Mouse (Mus musculus) stomach, postnatal 0 days (tissue): Measurements from ENCODE around the gene Fam198b. TPM values are rescaled to one million over a fixed set of nuclear protein-coding genes. Genes with fewer than 3 reads are reported as not detected.

Experiments used
- ATAC-seq: fragments of 200-750 bp; cut with Nextera tagmentation; 2 replicates; pipeline ENCODE4 v1.8.0; 2017; ENCODE audit not compliant: low FRiP score, low TSS enrichment
- DNase-seq: peaks from one replicate; pipeline ENCODE4 v3.0.0-alpha.2; 2016; ENCODE audit warnings: low spot score
- H3K27ac ChIP-seq: fragments of 300-500 bp; sonication (generic); replicated peaks from 2 replicates; pipeline ENCODE4 v1.5.1; 2014; ENCODE audit warnings: mild to moderate bottlenecking, control low read depth
- H3K27me3 ChIP-seq: fragments of 300-500 bp; sonication (generic); 2 replicates; pipeline ENCODE4 v1.6.1; 2014; ENCODE audit warnings: low read length; ENCODE audit not compliant: control insufficient read depth, insufficient read depth
- H3K36me3 ChIP-seq: fragments of 300-500 bp; sonication (generic); 2 replicates; pipeline ENCODE4 v1.6.1; 2014; ENCODE audit warnings: low read length, mixed read lengths; ENCODE audit not compliant: control insufficient read depth, insufficient read depth
- H3K4me1 ChIP-seq: fragments of 300-500 bp; sonication (generic); replicated peaks from 2 replicates; pipeline ENCODE4 v1.6.1; 2014; ENCODE audit warnings: antibody characterized with exemption; ENCODE audit not compliant: control insufficient read depth, insufficient read depth
- H3K4me2 ChIP-seq: fragments of 300-500 bp; sonication (generic); replicated peaks from 2 replicates; pipeline ENCODE4 v1.6.1; 2014; ENCODE audit warnings: low read depth, mild to moderate bottlenecking, control low read depth, moderate library complexity
- H3K4me3 ChIP-seq: fragments of 300-500 bp; sonication (generic); 2 replicates; pipeline ENCODE4 v1.5.1; 2014; ENCODE audit warnings: low read depth, low read length, control low read depth
- H3K9ac ChIP-seq: fragments of 300-500 bp; sonication (generic); 2 replicates; pipeline ENCODE4 v1.6.1; 2014; ENCODE audit warnings: mild to moderate bottlenecking, low read length, control low read depth, mixed read lengths
- H3K9me3 ChIP-seq: fragments of 300-500 bp; sonication (generic); 2 replicates; pipeline ENCODE4 v1.6.1; 2016; ENCODE audit warnings: low read length; ENCODE audit not compliant: control insufficient read depth
- CTCF ChIP-seq: IDR thresholded peaks from 2 replicates; pipeline ENCODE4 v1.5.1; 2016; ENCODE audit warnings: antibody characterized with exemption, low read depth, mild to moderate bottlenecking, moderate library complexity
- EP300 ChIP-seq: optimal IDR thresholded peaks from 2 replicates; pipeline ENCODE3; 2016; ENCODE audit warnings: antibody characterized with exemption
- WGBS: fragments of 180-500 bp; shearing (Covaris S2); extraction: QIAGEN DNeasy Blood & Tissue Kit; methylation state at CpG from one replicate; pipeline ENCODE4 v1.1.7; 2014; 5-methylcytosine and 5-hydroxymethylcytosine counted together
- polyA plus RNA-seq: library from polyadenylated mRNA; unstranded; fragments of >200 nt; fragmentation: Nextera tagmentation; extraction: Ambion mirVana; gene quantifications from 2 replicates; pipeline ENCODE4 v1.2.1, GENCODE M21; 2015

Fam198b gene
- polyA plus RNA-seq, 1 experiment from 2014 or later = 8.6 TPM

GRCm38 (mm10) chr3:79898514-79898913 lies 14.2 kb downstream of the Fam198b start:
- Histone ChIP-seq H3K36me3 (no peaks in the 10 kb centered on the region), H3K4me2 (no peak overlapping the region), H3K9ac (no peak overlapping the region), H3K9me3 (no peaks in the 10 kb centered on the region), H3K27ac (no peak overlapping the region), H3K27me3 (no peaks in the 10 kb centered on the region), H3K4me3 (no peak overlapping the region), H3K4me1 (0 out of 2 replicates have a peak, but pooled peaks cover 3% of the 10 kb centered on the region)
- ATAC-seq (no peak), DNase-seq (no peak)
- TF ChIP-seq CTCF (no peak), EP300 (no peak)

GRCm38 (mm10) chr3:79899906-79900305 lies 15.6 kb downstream of the Fam198b start:
- no peaks in the 10 kb centered on the region for H3K9me3 ChIP-seq
- TF ChIP-seq EP300 = no peak
- TF ChIP-seq CTCF = no peak
- no peak for DNase-seq
- H3K4me2 ChIP-seq = no peak overlapping the region
- no peaks in the 10 kb centered on the region for H3K27me3 ChIP-seq
- no peak for ATAC-seq
- H3K9ac ChIP-seq = no peak overlapping the region
- H3K4me1 ChIP-seq = 0 out of 2 replicates have a peak, but pooled peaks cover 3% of the 10 kb centered on the region
- WGBS = 82% methylated on average over 9 of the region's 9 CpGs
- H3K4me3 ChIP-seq = no peak overlapping the region
- no peak overlapping the region for H3K27ac ChIP-seq
- H3K36me3 ChIP-seq = no peaks in the 10 kb centered on the region

- H3K9ac ChIP-seq = no peak overlapping the region
- TF ChIP-seq EP300 (no peak), CTCF (no peak)
- 95% methylated on average over 2 of the region's 2 CpGs for WGBS
Measured at GRCm38 (mm10) chr3:79900502-79900901, 16.2 kb downstream of the Fam198b start.

GRCm38 (mm10) chr3:79901321-79901720 lies 17.0 kb downstream of the Fam198b start:
- no peaks in the 10 kb centered on the region for H3K9me3 ChIP-seq
- 0 out of 2 replicates have a peak, but pooled peaks cover 3% of the 10 kb centered on the region for H3K4me1 ChIP-seq
- H3K9ac ChIP-seq = no peak overlapping the region
- DNase-seq = no peak
- no peaks in the 10 kb centered on the region for H3K36me3 ChIP-seq
- no peak overlapping the region for H3K27ac ChIP-seq
- 90% methylated on average over 6 of the region's 6 CpGs for WGBS
- H3K4me3 ChIP-seq = no peak overlapping the region
- no peak for ATAC-seq
- TF ChIP-seq EP300 (no peak), CTCF (no peak)
- H3K27me3 ChIP-seq = no peaks in the 10 kb centered on the region
- H3K4me2 ChIP-seq = no peak overlapping the region

More at GRCm38 (mm10) chr3:79900502-79900901, 16.2 kb downstream of the Fam198b start:
- Histone ChIP-seq H3K36me3 (no peaks in the 10 kb centered on the region), H3K4me3 (no peak overlapping the region), H3K9me3 (no peaks in the 10 kb centered on the region), H3K4me2 (no peak overlapping the region), H3K4me1 (0 out of 2 replicates have a peak, but pooled peaks cover 3% of the 10 kb centered on the region), H3K27me3 (no peaks in the 10 kb centered on the region), H3K27ac (no peak overlapping the region)
- no peak for DNase-seq
- no peak for ATAC-seq

GRCm38 (mm10) chr3:79901734-79902133 lies 17.4 kb downstream of the Fam198b start:
- no peak for TF ChIP-seq CTCF
- Histone ChIP-seq H3K9me3 (no peaks in the 10 kb centered on the region), H3K4me1 (0 out of 2 replicates have a peak, but pooled peaks cover 3% of the 10 kb centered on the region), H3K9ac (no peak overlapping the region), H3K27me3 (no peaks in the 10 kb centered on the region), H3K4me2 (no peak overlapping the region), H3K4me3 (no peak overlapping the region), H3K27ac (no peak overlapping the region), H3K36me3 (no peaks in the 10 kb centered on the region)
- WGBS = 93% methylated on average over 4 of the region's 4 CpGs
- no peak for ATAC-seq
- DNase-seq = no peak

- 25% methylated on average over 6 of the region's 6 CpGs for WGBS
- no peaks in the 10 kb centered on the region for H3K36me3 ChIP-seq
- DNase-seq = no peak
Measured at GRCm38 (mm10) chr3:79903803-79904202, 19.5 kb downstream of the Fam198b start.

More at GRCm38 (mm10) chr3:79903803-79904202, 19.5 kb downstream of the Fam198b start:
- no peak overlapping the region for H3K9ac ChIP-seq
- H3K27me3 ChIP-seq = no peaks in the 10 kb centered on the region
- H3K4me2 ChIP-seq = no peak overlapping the region
- H3K4me3 ChIP-seq = no peak overlapping the region
- no peak for ATAC-seq
- no peaks in the 10 kb centered on the region for H3K9me3 ChIP-seq
- TF ChIP-seq EP300 (no peak), CTCF (no peak)
- no peak overlapping the region; the same call in 1 of the 2 replicates for H3K27ac ChIP-seq
- no peaks in the 10 kb centered on the region for H3K4me1 ChIP-seq
